Mouse (Mus musculus) heart, embryonic 16.5 days (tissue): ENCODE results near the gene Syap1. TPM values are rescaled to one million over a fixed set of nuclear protein-coding genes. Genes with fewer than 3 reads are reported as not detected.
"Not testable (repeated sequence)": the region's sequence is repeated elsewhere in the genome, so short reads cannot be mapped to it uniquely, and the experiment has no call there.

ENCODE experiments used
- ATAC-seq: fragments of 200-750 bp; cut with Nextera tagmentation; replicated peaks from 2 replicates; pipeline ENCODE4 v1.8.0; 2017; ENCODE audit warnings: moderate number of reproducible peaks; ENCODE audit not compliant: insufficient read depth, low FRiP score; ENCODE audit errors: extremely low read depth
- H3K27ac ChIP-seq: fragments of 300-500 bp; sonication (generic); 2 replicates; pipeline ENCODE4 v1.5.1; 2014; ENCODE audit warnings: mild to moderate bottlenecking, low read length, control low read depth, moderate library complexity
- H3K27me3 ChIP-seq: fragments of 300-500 bp; sonication (generic); 2 replicates; pipeline ENCODE4 v1.6.1; 2014; ENCODE audit warnings: low read length, mixed read lengths; ENCODE audit not compliant: control insufficient read depth, insufficient read depth
- H3K36me3 ChIP-seq: fragments of 300-500 bp; sonication (generic); 2 replicates; pipeline ENCODE4 v1.6.1; 2014; ENCODE audit not compliant: control insufficient read depth, insufficient read depth
- H3K4me1 ChIP-seq: fragments of 300-500 bp; sonication (generic); 2 replicates; pipeline ENCODE4 v1.6.1; 2014; ENCODE audit warnings: low read length, mixed read lengths; ENCODE audit not compliant: control insufficient read depth, insufficient read depth
- H3K4me2 ChIP-seq: fragments of 300-500 bp; sonication (generic); 2 replicates; pipeline ENCODE4 v1.6.1; 2014; ENCODE audit warnings: low read depth, mild to moderate bottlenecking, control low read depth, low read length
- H3K4me3 ChIP-seq: fragments of 300-500 bp; sonication (generic); 2 replicates; pipeline ENCODE4 v1.5.1; 2014; ENCODE audit warnings: mild to moderate bottlenecking, control low read depth, low read length
- H3K9ac ChIP-seq: fragments of 300-500 bp; sonication (generic); 2 replicates; pipeline ENCODE4 v1.6.1; 2014; ENCODE audit warnings: low read length, control low read depth
- H3K9me3 ChIP-seq: fragments of 300-500 bp; sonication (generic); replicated peaks from 2 replicates; pipeline ENCODE4 v1.6.1; 2016; ENCODE audit warnings: low read length; ENCODE audit not compliant: control insufficient read depth
- WGBS: fragments of 180-500 bp; shearing (Covaris S2); extraction: QIAGEN DNeasy Blood & Tissue Kit; methylation state at CpG from one replicate; pipeline ENCODE4 v1.1.7; 2014; 5-methylcytosine and 5-hydroxymethylcytosine counted together
- polyA plus RNA-seq: library from polyadenylated mRNA; unstranded; fragments of >200 nt; fragmentation: Nextera tagmentation; extraction: Ambion mirVana; gene quantifications from 2 replicates; pipeline ENCODE4 v1.2.1, GENCODE M21; 2015

Gene Syap1
- polyA plus RNA-seq, 1 experiment from 2014 or later, result 30.2 TPM

GRCm38 (mm10) chrX:162844447-162845100 is 43.7 kb downstream of the Syap1 start:
- Histone ChIP-seq H3K27ac (no peak overlapping the region), H3K4me1 (no peaks in the 10 kb centered on the region), H3K4me3 (no peak overlapping the region), H3K4me2 (no peak overlapping the region), H3K27me3 (no peaks in the 10 kb centered on the region), H3K36me3 (no peaks in the 10 kb centered on the region), H3K9ac (no peak overlapping the region), H3K9me3 (no peaks in the 10 kb centered on the region)
- ATAC-seq, result no peak
- 58% methylated on average over 8 of the region's 8 CpGs for WGBS

GRCm38 (mm10) chrX:162832101-162832500 is 56.1 kb downstream of the Syap1 start:
- Histone ChIP-seq H3K4me3 (no peak overlapping the region), H3K9ac (no peak overlapping the region), H3K4me2 (no peak overlapping the region), H3K27me3 (no peaks in the 10 kb centered on the region), H3K36me3 (no peaks in the 10 kb centered on the region), H3K9me3 (no peaks in the 10 kb centered on the region), H3K4me1 (no peaks in the 10 kb centered on the region), H3K27ac (no peak overlapping the region)
- ATAC-seq, result no peak
- 61% methylated on average over 3 of the region's 3 CpGs for WGBS

GRCm38 (mm10) chrX:162831542-162831941 is 56.7 kb downstream of the Syap1 start:
- 47% methylated on average over 1 of the region's 1 CpGs for WGBS

GRCm38 (mm10) chrX:162831036-162831435 is 57.2 kb downstream of the Syap1 start:
- Histone ChIP-seq H3K27me3 (no peaks in the 10 kb centered on the region), H3K36me3 (no peaks in the 10 kb centered on the region), H3K9ac (no peak overlapping the region), H3K4me3 (no peak overlapping the region), H3K27ac (no peak overlapping the region), H3K4me1 (no peaks in the 10 kb centered on the region), H3K4me2 (no peak overlapping the region), H3K9me3 (no peaks in the 10 kb centered on the region)
- ATAC-seq, result no peak
- WGBS, result 31% methylated on average over 1 of the region's 1 CpGs

More at GRCm38 (mm10) chrX:162831542-162831941, 56.7 kb downstream of the Syap1 start:
- H3K4me2 ChIP-seq, result no peak overlapping the region
- no peaks in the 10 kb centered on the region for H3K4me1 ChIP-seq
- no peak for ATAC-seq
- H3K27ac ChIP-seq, result no peak overlapping the region
- no peaks in the 10 kb centered on the region for H3K9me3 ChIP-seq
- H3K27me3 ChIP-seq, result no peaks in the 10 kb centered on the region
- H3K9ac ChIP-seq, result no peak overlapping the region
- no peak overlapping the region for H3K4me3 ChIP-seq
- H3K36me3 ChIP-seq, result no peaks in the 10 kb centered on the region

GRCm38 (mm10) chrX:162830313-162830712 is 57.9 kb downstream of the Syap1 start:
- H3K9me3 ChIP-seq, H3K27me3 ChIP-seq, H3K4me1 ChIP-seq, H3K36me3 ChIP-seq, H3K9ac ChIP-seq, H3K4me2 ChIP-seq, H3K27ac ChIP-seq, H3K4me3 ChIP-seq, ATAC-seq: not testable (repeated sequence)
- 61% methylated on average over 2 of the region's 2 CpGs for WGBS

GRCm38 (mm10) chrX:162829741-162830140 is 58.5 kb downstream of the Syap1 start:
- Histone ChIP-seq H3K4me1 (no peaks in the 10 kb centered on the region), H3K4me2 (peak overlapping the region; percentile 58), H3K9ac (peak overlapping the region; percentile 57; the same call in 1 of the 2 replicates), H3K9me3 (no peaks in the 10 kb centered on the region), H3K36me3 (no peaks in the 10 kb centered on the region), H3K4me3 (peak overlapping the region; percentile 61), H3K27ac (peak overlapping the region; percentile 63; the same call in 1 of the 2 replicates), H3K27me3 (no peaks in the 10 kb centered on the region)
- 30% methylated on average over 5 of the region's 5 CpGs for WGBS
- ATAC-seq, result no peak

- WGBS, result 8% methylated on average over 37 of the region's 37 CpGs
- peak within 1 kb of the TSS; percentile 63; the same call in 1 of the 2 replicates for H3K27ac ChIP-seq
These were observed 59.0 kb downstream of the Syap1 start, which contains the start of gene Txlng for GRCm38 (mm10) chrX:162829203-162829708. Gene Txlng (minus strand): TSS chrX:162829454.

GRCm38 (mm10) chrX:162828783-162829182 is 59.5 kb downstream of the Syap1 start:
- H3K9me3 ChIP-seq, result no peaks in the 10 kb centered on the region
- peak overlapping the region; percentile 88 for H3K4me2 ChIP-seq
- no peaks in the 10 kb centered on the region for H3K36me3 ChIP-seq
- peak overlapping the region; percentile 61 for H3K4me3 ChIP-seq
- H3K27ac ChIP-seq, result no peak overlapping the region
- no peaks in the 10 kb centered on the region for H3K4me1 ChIP-seq
- WGBS, result 26% methylated on average over 20 of the region's 20 CpGs
- ATAC-seq, result no peak; the same call in 1 of the 2 replicates
- peak overlapping the region; percentile 78 for H3K9ac ChIP-seq
- no peaks in the 10 kb centered on the region for H3K27me3 ChIP-seq

More at GRCm38 (mm10) chrX:162829203-162829708, 59.0 kb downstream of the Syap1 start, which contains the start of gene Txlng:
- no peaks in the 10 kb centered on the region for H3K4me1 ChIP-seq
- H3K36me3 ChIP-seq, result no peaks in the 10 kb centered on the region
- H3K4me2 ChIP-seq, result peak within 1 kb of the TSS; percentile 88
- H3K4me3 ChIP-seq, result peak within 1 kb of the TSS; percentile 61
- no peaks in the 10 kb centered on the region for H3K9me3 ChIP-seq
- peak within 1 kb of the TSS; percentile 78 for H3K9ac ChIP-seq
- ATAC-seq, result peak; percentile 99
- no peaks in the 10 kb centered on the region for H3K27me3 ChIP-seq

- Histone ChIP-seq H3K36me3 (no peaks in the 10 kb centered on the region; the same call in 1 of the 2 replicates), H3K4me1 (no peaks in the 10 kb centered on the region), H3K27me3 (no peaks in the 10 kb centered on the region), H3K9ac (peak overlapping the region; percentile 78; the same call in 1 of the 2 replicates), H3K4me2 (peak overlapping the region; percentile 88), H3K9me3 (no peaks in the 10 kb centered on the region), H3K4me3 (peak overlapping the region; percentile 61), H3K27ac (no peak overlapping the region)
- ATAC-seq, result no peak
- 40% methylated on average over 6 of the region's 6 CpGs for WGBS
These were observed 60.2 kb downstream of the Syap1 start for GRCm38 (mm10) chrX:162828016-162828415.
